Mouse (Mus musculus): Measurements from ENCODE around the gene Teddm1b.
A peak's percentile ranks its signal among the peaks of the same experiment; 100 is the strongest.
"Not testable (repeated sequence)": the region's sequence is repeated elsewhere in the genome, so short reads cannot be mapped to it uniquely, and the experiment has no call there.

Gene Teddm1b

GRCm38 (mm10) chr1:153874045-153874444 is at the start of gene Teddm1b:
Teddm1b (plus strand) TSS chr1:153874345.
- DNase-seq (ENCODE audit: low read depth, low spot score) = no peak

GRCm38 (mm10) chr1:153830746-153831145 is 43.4 kb upstream of the Teddm1b start:
- DNase-seq (ENCODE audit: low read depth, low spot score) = no peak

GRCm38 (mm10) chr1:153836036-153836435 is 38.1 kb upstream of the Teddm1b start:
- DNase-seq (ENCODE audit: low read depth, low spot score) = no peak

- DNase-seq (ENCODE audit: low read depth, low spot score) = no peak
These were observed 31.9 kb upstream of the Teddm1b start for GRCm38 (mm10) chr1:153842121-153842740.

- DNase-seq (ENCODE audit: low read depth, low spot score) = no peak
These were observed 30.1 kb upstream of the Teddm1b start, which contains the start of gene Rgsl1 for GRCm38 (mm10) chr1:153844042-153844441. Rgsl1 (minus strand) TSS chr1:153844142.

GRCm38 (mm10) chr1:153846420-153846819 is 27.7 kb upstream of the Teddm1b start:
- DNase-seq (ENCODE audit: low read depth, low spot score) = no peak

- peak; percentile 23 for DNase-seq (ENCODE audit: low read depth, low spot score)
These were observed 27.3 kb upstream of the Teddm1b start for GRCm38 (mm10) chr1:153846867-153847266.

GRCm38 (mm10) chr1:153852696-153853095 is 21.4 kb upstream of the Teddm1b start:
- DNase-seq (ENCODE audit: low read depth, low spot score) = not testable (repeated sequence)

- no peak for DNase-seq (ENCODE audit: low read depth, low spot score)
These were observed 18.2 kb upstream of the Teddm1b start for GRCm38 (mm10) chr1:153855946-153856345.

GRCm38 (mm10) chr1:153880391-153880790 is 6.2 kb downstream of the Teddm1b start:
- DNase-seq (ENCODE audit: low read depth, low spot score) = not testable (repeated sequence)

- no peak for DNase-seq (ENCODE audit: low read depth, low spot score)
These were observed 12.0 kb downstream of the Teddm1b start for GRCm38 (mm10) chr1:153886024-153886633.

- no peak for DNase-seq (ENCODE audit: low read depth, low spot score)
These were observed 16.0 kb downstream of the Teddm1b start for GRCm38 (mm10) chr1:153890121-153890520.

- DNase-seq (ENCODE audit: low read depth, low spot score) = no peak
These were observed 17.3 kb downstream of the Teddm1b start, which contains the start of gene Teddm1a for GRCm38 (mm10) chr1:153891442-153891841. Teddm1a (plus strand) TSS chr1:153891742.

GRCm38 (mm10) chr1:153893746-153894145 is 19.6 kb downstream of the Teddm1b start:
- DNase-seq (ENCODE audit: low read depth, low spot score) = no peak

GRCm38 (mm10) chr1:153894201-153894893 is 20.2 kb downstream of the Teddm1b start:
- DNase-seq (ENCODE audit: low read depth, low spot score) = no peak

GRCm38 (mm10) chr1:153894979-153895378 is 20.8 kb downstream of the Teddm1b start:
- DNase-seq (ENCODE audit: low read depth, low spot score) = peak; percentile 82

GRCm38 (mm10) chr1:153897196-153897595 is 23.1 kb downstream of the Teddm1b start:
- DNase-seq (ENCODE audit: low read depth, low spot score) = no peak

GRCm38 (mm10) chr1:153898989-153899730 is 25.0 kb downstream of the Teddm1b start:
- no peak for DNase-seq (ENCODE audit: low read depth, low spot score)

GRCm38 (mm10) chr1:153899731-153900380 is 25.7 kb downstream of the Teddm1b start, which contains the start of the genes Glul and Teddm2:
Glul (plus strand) TSS chr1:153899944.
Teddm2 (minus strand) TSS chr1:153900228.
- DNase-seq (ENCODE audit: low read depth, low spot score) = peak; percentile 98

- DNase-seq (ENCODE audit: low read depth, low spot score) = no peak
These were observed 26.2 kb downstream of the Teddm1b start for GRCm38 (mm10) chr1:153900381-153900780.
